Mouse (Mus musculus) heart, adult 18-20 months (tissue): ENCODE results near the gene Prkag1. TPM values are rescaled to one million over a fixed set of nuclear protein-coding genes. Genes with fewer than 3 reads are reported as not detected.

Source experiments
- DNase-seq, 2 experiments: peaks; one replicate each; pipeline ENCODE4 v3.0.0; 2021 to 2022; ENCODE audit warnings: mixed read lengths in 1 of 2
- total RNA-seq, 2 experiments: library from RNA; stranded (reverse); gene quantifications; 2 replicates each; pipeline ENCODE4 v1.2.3; 2021

The Prkag1 gene
- total RNA-seq, 2 experiments from 2014 or later = 107 to 125 TPM

- DNase-seq = no peak
Measured at GRCm38 (mm10) chr15:98793141-98793698, 38.1 kb downstream of the Prkag1 start.

- DNase-seq = no peak
Measured at GRCm38 (mm10) chr15:98792233-98793020, 38.9 kb downstream of the Prkag1 start.

- DNase-seq = no peak
Measured at GRCm38 (mm10) chr15:98791771-98792170, 39.5 kb downstream of the Prkag1 start.

GRCm38 (mm10) chr15:98791221-98791620, 40.1 kb downstream of the Prkag1 start:
- no peak for DNase-seq

GRCm38 (mm10) chr15:98790761-98791160, 40.6 kb downstream of the Prkag1 start:
- DNase-seq = no peak

- DNase-seq = peak in 1 of 2 experiments; percentile 73
Measured at GRCm38 (mm10) chr15:98789661-98790535, 41.4 kb downstream of the Prkag1 start, which contains the start of gene Wnt1. Gene Wnt1, plus strand, starts transcription at chr15:98789857.

- no peak for DNase-seq
Measured at GRCm38 (mm10) chr15:98788972-98789660, 42.2 kb downstream of the Prkag1 start.

- DNase-seq = no peak
Measured at GRCm38 (mm10) chr15:98787930-98788329, 43.4 kb downstream of the Prkag1 start.

GRCm38 (mm10) chr15:98785744-98786143, 45.6 kb downstream of the Prkag1 start:
- no peak for DNase-seq

- DNase-seq = no peak
Measured at GRCm38 (mm10) chr15:98781166-98781565, 50.2 kb downstream of the Prkag1 start.

GRCm38 (mm10) chr15:98780573-98780972, 50.7 kb downstream of the Prkag1 start:
- peak; percentile 67 to 70 for DNase-seq

- peak; percentile 57 to 68 for DNase-seq
Measured at GRCm38 (mm10) chr15:98780075-98780474, 51.2 kb downstream of the Prkag1 start.

- no peak for DNase-seq
Measured at GRCm38 (mm10) chr15:98778806-98779205, 52.5 kb downstream of the Prkag1 start.

- DNase-seq = no peak
Measured at GRCm38 (mm10) chr15:98778191-98778770, 53.0 kb downstream of the Prkag1 start.

GRCm38 (mm10) chr15:98777762-98778161, 53.6 kb downstream of the Prkag1 start, which contains the start of gene Wnt10b:
Gene Wnt10b, minus strand, starts transcription at chr15:98778150.
- peak in 1 of 2 experiments; percentile 38 for DNase-seq

GRCm38 (mm10) chr15:98777005-98777616, 54.2 kb downstream of the Prkag1 start:
- no peak for DNase-seq

GRCm38 (mm10) chr15:98776280-98777004, 54.9 kb downstream of the Prkag1 start:
- DNase-seq = peak in 1 of 2 experiments; percentile 23

- no peak for DNase-seq
Measured at GRCm38 (mm10) chr15:98775533-98775932, 55.8 kb downstream of the Prkag1 start.

GRCm38 (mm10) chr15:98774096-98774495, 57.2 kb downstream of the Prkag1 start:
- no peak for DNase-seq

GRCm38 (mm10) chr15:98772511-98773211, 58.7 kb downstream of the Prkag1 start:
- no peak for DNase-seq
